Mouse (Mus musculus): ENCODE data around the gene Fthl17c.
"Not testable (repeated sequence)": the region's sequence is repeated elsewhere in the genome, so short reads cannot be mapped to it uniquely, and the experiment has no call there.

The Fthl17c gene

GRCm38 (mm10) chrX:8976459-8976858 is at the start of gene Fthl17c:
TSS of gene Fthl17c (minus strand) at chrX:8976559.
- not testable (repeated sequence) for DNase-seq (ENCODE audit: low read depth)

- DNase-seq (ENCODE audit: low read depth), result no peak
Measured at GRCm38 (mm10) chrX:9019481-9019880, 43.1 kb upstream of the Fthl17c start.

GRCm38 (mm10) chrX:9016079-9016478 is 39.7 kb upstream of the Fthl17c start:
- DNase-seq (ENCODE audit: low read depth), result no peak

- DNase-seq (ENCODE audit: low read depth), result not testable (repeated sequence)
Measured at GRCm38 (mm10) chrX:8986655-8987054, 10.3 kb upstream of the Fthl17c start, which contains the start of gene Fthl17d. TSS of gene Fthl17d (minus strand) at chrX:8986755.

- DNase-seq (ENCODE audit: low read depth), result not testable (repeated sequence)
Measured at GRCm38 (mm10) chrX:8964618-8965017, 11.7 kb downstream of the Fthl17c start.

GRCm38 (mm10) chrX:8962875-8963274 is 13.5 kb downstream of the Fthl17c start, which contains the start of gene Fthl17b:
TSS of gene Fthl17b (minus strand) at chrX:8962975.
- DNase-seq (ENCODE audit: low read depth), result not testable (repeated sequence)

- peak; percentile 25 for DNase-seq (ENCODE audit: low read depth)
Measured at GRCm38 (mm10) chrX:8948130-8948805, 28.1 kb downstream of the Fthl17c start.

- DNase-seq (ENCODE audit: low read depth), result no peak
Measured at GRCm38 (mm10) chrX:8944041-8944440, 32.3 kb downstream of the Fthl17c start.

GRCm38 (mm10) chrX:8927308-8927707 is 49.1 kb downstream of the Fthl17c start:
- DNase-seq (ENCODE audit: low read depth), result no peak
